Mouse (Mus musculus): ENCODE measurements around the gene Sez6l. TPM values are rescaled to one million over a fixed set of nuclear protein-coding genes. Genes with fewer than 3 reads are reported as not detected.

Sez6l gene
- total RNA-seq, 2 experiments from 2014 or later = not detected

GRCm38 (mm10) chr5:112370236-112370813 lies 206.7 kb downstream of the Sez6l start:
- no peak for TF ChIP-seq CTCF (IDR thresholded peaks at IDR 0.05)
- no peak for DNase-seq
- intact Hi-C loops (cut with DNase I) = no loop called here
- H3K27ac ChIP-seq = no peak overlapping the region
- H3K4me3 ChIP-seq = no peak overlapping the region

DNA sequence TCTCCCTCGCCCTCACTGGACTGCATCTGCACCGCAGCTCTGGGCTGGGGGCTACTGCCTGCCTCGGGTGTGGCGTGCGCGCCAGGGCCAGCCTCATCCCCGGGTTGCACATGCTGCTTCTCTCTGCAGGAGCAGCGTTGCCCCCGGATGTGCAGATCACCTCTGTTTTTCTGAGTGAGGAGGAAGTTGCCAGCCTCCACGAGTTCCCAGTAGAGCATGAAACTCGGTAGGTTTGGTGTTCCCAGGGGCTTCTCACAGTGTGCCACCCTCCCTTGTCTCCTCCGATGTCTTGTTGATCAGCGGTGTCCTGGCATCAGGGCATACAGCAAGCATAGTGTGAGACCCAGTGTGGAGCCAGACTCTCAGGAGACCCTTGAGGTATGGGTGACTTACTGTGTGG lies 207.7 kb downstream of the Sez6l start:
- DNase-seq = no peak
- no peak for TF ChIP-seq CTCF (IDR thresholded peaks at IDR 0.05)
- intact Hi-C loops (cut with DNase I) = no loop called here
- Histone ChIP-seq H3K4me3 (no peak overlapping the region), H3K27ac (no peak overlapping the region)

Other genes starting within 250 kb of the Sez6l start
- gene Srrd, start 234.1 kb downstream of the Sez6l start, total RNA-seq (2021) = 1 to 10 TPM; 4.2 to 5.6 TPM
- 1 to 10 TPM; 4.3 to 6.3 TPM for gene Hps4, start 234.1 kb downstream of the Sez6l start, total RNA-seq (2021)
- not detected for gene Gm6583, start 221.2 kb downstream of the Sez6l start, total RNA-seq (2021)
- under 1 TPM; 0.17 to 0.18 TPM for gene Asphd2, start 182.3 kb downstream of the Sez6l start, total RNA-seq (2021)
- not detected for gene Gm6588, start 127.8 kb downstream of the Sez6l start, total RNA-seq (2021)